Mouse (Mus musculus) hindbrain, embryonic 14.5 days (tissue): ENCODE measurements around the gene Dars. TPM values are rescaled to one million over a fixed set of nuclear protein-coding genes. Genes with fewer than 3 reads are reported as not detected.
"Not testable (repeated sequence)": the region's sequence is repeated elsewhere in the genome, so short reads cannot be mapped to it uniquely, and the experiment has no call there.

Source experiments
- ATAC-seq: fragments of 200-750 bp; cut with Nextera tagmentation; 2 replicates; pipeline ENCODE4 v1.8.0; 2017; ENCODE audit warnings: moderate number of reproducible peaks, mild to moderate bottlenecking, moderate TSS enrichment, moderate library complexity; ENCODE audit not compliant: low FRiP score
- DNase-seq: peaks from one replicate; pipeline ENCODE4 v3.0.0-alpha.2; 2015; ENCODE audit warnings: low spot score
- H3K27ac ChIP-seq: fragments of 300-500 bp; sonication (generic); 2 replicates; pipeline ENCODE4 v1.5.1; 2014; ENCODE audit warnings: mild to moderate bottlenecking, moderate library complexity
- H3K27me3 ChIP-seq: fragments of 300-500 bp; sonication (generic); 2 replicates; pipeline ENCODE4 v1.6.1; 2014; ENCODE audit warnings: mild to moderate bottlenecking, low read length, mixed read lengths; ENCODE audit not compliant: control insufficient read depth, insufficient read depth
- H3K36me3 ChIP-seq: fragments of 300-500 bp; sonication (generic); replicated peaks from 2 replicates; pipeline ENCODE4 v1.6.1; 2014; ENCODE audit not compliant: control insufficient read depth, insufficient read depth
- H3K4me1 ChIP-seq: fragments of 300-500 bp; sonication (generic); replicated peaks from 2 replicates; pipeline ENCODE4 v1.6.1; 2014; ENCODE audit warnings: antibody characterized with exemption, low read length, mixed read lengths; ENCODE audit not compliant: control insufficient read depth, insufficient read depth
- H3K4me2 ChIP-seq: fragments of 300-500 bp; sonication (generic); replicated peaks from 2 replicates; pipeline ENCODE4 v1.6.1; 2014; ENCODE audit warnings: mild to moderate bottlenecking, moderate library complexity
- H3K4me3 ChIP-seq: fragments of 300-500 bp; sonication (generic); replicated peaks from 2 replicates; pipeline ENCODE4 v1.5.1; 2014; ENCODE audit warnings: mild to moderate bottlenecking, low read length
- H3K9ac ChIP-seq: fragments of 300-500 bp; sonication (generic); 2 replicates; pipeline ENCODE4 v1.6.1; 2014
- H3K9me3 ChIP-seq: fragments of 300-500 bp; sonication (generic); 2 replicates; pipeline ENCODE4 v1.6.1; 2016; ENCODE audit warnings: low read length; ENCODE audit not compliant: control insufficient read depth
- WGBS: fragments of 180-500 bp; shearing (Covaris S2); extraction: QIAGEN DNeasy Blood & Tissue Kit; methylation state at CpG from one replicate; pipeline ENCODE4 v1.1.7; 2014; 5-methylcytosine and 5-hydroxymethylcytosine counted together
- polyA plus RNA-seq: library from polyadenylated mRNA; unstranded; fragments of >200 nt; fragmentation: Nextera tagmentation; extraction: Ambion mirVana; gene quantifications from 2 replicates; pipeline ENCODE4 v1.2.1, GENCODE M21; 2014

Gene Dars
- polyA plus RNA-seq, 1 experiment from 2014 or later: 98.7 TPM

DNA sequence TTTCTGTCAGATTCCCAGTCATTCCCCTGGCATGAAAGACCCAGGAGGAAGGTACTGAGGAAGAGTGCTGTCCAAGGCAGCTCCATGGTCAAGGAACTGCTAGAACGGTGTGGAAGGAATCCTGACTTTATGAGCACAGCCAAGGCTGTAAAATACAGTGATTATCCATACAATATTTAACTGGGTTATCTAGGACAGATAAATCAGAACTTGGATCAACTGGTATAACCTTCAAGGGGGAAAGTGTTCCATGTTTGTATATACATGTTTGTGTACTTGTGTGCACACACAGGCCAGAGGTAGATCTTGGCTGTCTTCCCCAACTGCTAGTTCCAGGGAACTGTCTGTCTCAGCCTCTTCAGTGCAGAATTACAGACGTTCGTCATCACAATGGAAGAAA lies 89.0 kb downstream of the Dars start, which contains the start of gene Lct:
TSS of gene Lct (minus strand) at position 101 of the 400 bp plus-strand sequence.
- Histone ChIP-seq H3K4me2 (no peak within 1 kb of the TSS), H3K27me3 (no peaks in the 10 kb centered on the region), H3K4me1 (no peaks in the 10 kb centered on the region), H3K27ac (no peak within 1 kb of the TSS), H3K9ac (no peak within 1 kb of the TSS), H3K4me3 (no peak within 1 kb of the TSS), H3K9me3 (no peaks in the 10 kb centered on the region), H3K36me3 (peaks cover 25% of the 10 kb centered on the region)
- ATAC-seq (no peak), DNase-seq (no peak)
- WGBS: 74% methylated on average over 3 of the region's 3 CpGs

DNA sequence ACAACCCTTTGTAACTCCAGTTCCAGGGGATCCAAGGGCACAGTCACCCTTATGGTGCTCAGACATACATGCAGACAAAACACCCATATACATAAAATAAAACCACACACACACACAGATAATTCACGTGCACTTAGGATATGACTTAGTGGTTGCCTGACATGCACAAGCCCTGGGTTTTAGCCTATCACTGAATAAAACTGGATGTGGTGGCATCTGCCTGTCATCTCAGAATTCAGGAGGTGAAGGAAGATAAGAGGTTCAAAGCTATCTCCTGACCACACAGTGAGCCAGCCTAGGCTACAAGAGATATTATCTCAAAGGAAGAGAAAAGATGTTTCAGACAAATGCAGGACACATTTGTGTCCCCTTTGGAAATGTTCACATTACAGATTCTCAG lies 90.0 kb downstream of the Dars start:
- Histone ChIP-seq H3K27me3 (no peaks in the 10 kb centered on the region), H3K9me3 (no peaks in the 10 kb centered on the region), H3K4me3 (no peak overlapping the region), H3K4me2 (no peak overlapping the region), H3K9ac (no peak overlapping the region), H3K36me3 (peaks cover 15% of the 10 kb centered on the region), H3K4me1 (no peaks in the 10 kb centered on the region), H3K27ac (no peak overlapping the region)
- no peak for DNase-seq
- WGBS: 98% methylated on average over 1 of the region's 1 CpGs
- no peak for ATAC-seq

DNA sequence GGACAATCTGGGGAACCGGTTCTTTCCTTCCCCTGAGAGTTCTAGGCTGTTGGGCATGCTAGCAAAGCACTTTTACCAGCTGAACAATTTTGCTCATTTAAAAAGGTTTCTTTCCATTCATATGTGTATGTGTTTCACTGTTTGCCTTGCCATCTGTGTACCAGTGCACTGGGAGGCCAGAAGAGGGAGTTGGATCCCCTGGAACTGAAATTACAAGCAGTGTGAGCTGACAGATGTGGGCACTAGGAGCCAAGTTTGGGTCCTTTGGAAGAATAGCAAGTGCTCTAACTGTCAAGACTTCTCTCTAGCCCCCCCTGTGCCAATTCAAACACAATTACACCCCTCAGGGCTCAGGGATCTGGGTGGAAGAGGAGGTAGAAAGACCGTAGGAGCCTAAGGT lies 92.4 kb downstream of the Dars start:
- Histone ChIP-seq H3K9me3 (no peaks in the 10 kb centered on the region), H3K9ac (no peak overlapping the region), H3K27me3 (no peaks in the 10 kb centered on the region), H3K36me3 (no peaks in the 10 kb centered on the region), H3K27ac (no peak overlapping the region), H3K4me3 (no peak overlapping the region), H3K4me1 (no peaks in the 10 kb centered on the region), H3K4me2 (no peak overlapping the region)
- ATAC-seq (no peak), DNase-seq (no peak)
- WGBS: 89% methylated on average over 2 of the region's 2 CpGs

DNA sequence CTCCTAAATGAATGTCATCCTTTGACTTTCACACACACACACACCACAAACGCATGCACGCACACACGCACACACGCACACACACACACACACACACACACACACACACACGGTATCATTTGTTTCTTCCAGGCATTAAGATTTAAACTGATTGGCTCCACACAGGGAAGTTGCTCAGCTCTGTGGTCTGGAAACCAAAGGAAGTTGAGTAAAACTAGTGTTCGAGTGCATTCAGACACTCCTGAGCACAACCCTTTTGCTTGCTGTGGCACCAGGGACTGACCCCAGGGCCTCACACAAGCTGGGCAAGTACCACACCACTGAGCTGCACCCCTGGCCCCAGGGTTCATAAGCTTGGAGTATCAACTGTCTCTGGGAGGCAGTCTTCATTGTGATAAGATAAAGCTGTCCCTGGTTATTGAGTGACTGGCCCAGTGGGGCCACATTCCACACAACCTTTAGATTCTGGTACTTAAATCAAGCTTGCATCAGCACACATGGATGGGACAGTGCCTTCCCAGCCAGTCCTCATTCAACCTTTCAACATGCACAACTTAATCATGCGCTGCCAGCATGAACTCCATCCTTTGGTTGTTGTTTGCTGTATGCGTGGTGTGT lies 94.0 kb downstream of the Dars start:
- no peak overlapping the region for H3K27ac ChIP-seq
- H3K4me2 ChIP-seq: no peak overlapping the region
- no peak for ATAC-seq
- H3K9ac ChIP-seq: no peak overlapping the region
- no peaks in the 10 kb centered on the region for H3K27me3 ChIP-seq
- 85% methylated on average over 8 of the region's 8 CpGs for WGBS
- no peaks in the 10 kb centered on the region for H3K4me1 ChIP-seq
- no peak for DNase-seq
- no peaks in the 10 kb centered on the region for H3K36me3 ChIP-seq
- no peak overlapping the region for H3K4me3 ChIP-seq
- H3K9me3 ChIP-seq: no peaks in the 10 kb centered on the region

DNA sequence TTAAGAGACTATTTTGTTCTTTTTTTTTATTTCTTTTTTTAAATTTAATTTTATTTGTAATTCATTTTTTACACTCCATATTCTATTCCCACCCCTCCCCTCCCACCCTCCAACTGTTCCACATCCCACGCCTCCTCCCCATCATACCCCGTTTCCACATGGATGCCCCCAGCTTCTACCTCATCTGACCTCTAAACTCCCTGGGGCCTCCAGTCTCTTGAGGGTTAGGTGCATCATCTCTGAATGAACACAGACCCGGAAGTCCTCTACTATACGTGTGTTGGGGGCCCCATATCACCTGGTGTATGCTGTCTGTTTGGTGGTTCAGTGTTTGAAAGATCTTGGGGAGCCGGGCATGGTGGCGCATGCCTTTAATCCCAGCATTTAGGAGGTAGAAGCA lies 97.9 kb downstream of the Dars start:
- not testable (repeated sequence) for H3K4me2 ChIP-seq, H3K4me3 ChIP-seq, ATAC-seq, H3K36me3 ChIP-seq, DNase-seq, H3K27ac ChIP-seq, H3K27me3 ChIP-seq, H3K9ac ChIP-seq, H3K9me3 ChIP-seq, H3K4me1 ChIP-seq
- 91% methylated on average over 6 of the region's 6 CpGs for WGBS

DNA sequence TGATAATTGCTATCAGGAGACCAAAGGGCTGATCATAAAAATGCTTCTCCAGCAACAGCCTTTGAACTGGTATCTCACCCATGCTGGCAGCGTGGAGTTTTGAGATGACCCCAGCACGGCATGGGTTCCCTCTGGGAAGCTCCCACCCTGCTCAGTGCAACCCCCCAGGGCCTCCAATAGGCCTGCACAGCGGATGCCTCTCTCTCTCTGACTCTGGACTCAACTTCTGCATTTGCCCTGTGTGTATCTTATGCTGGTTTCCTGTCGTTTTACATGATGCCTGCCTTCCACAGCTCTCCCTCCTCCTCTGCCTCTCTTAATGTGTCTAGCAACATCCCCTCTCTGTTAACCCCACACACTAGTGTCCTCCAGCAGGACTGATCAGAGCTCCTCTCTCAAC lies 102.5 kb downstream of the Dars start:
- H3K4me3 ChIP-seq: no peak overlapping the region
- no peak for DNase-seq
- H3K27ac ChIP-seq: no peak overlapping the region
- H3K9me3 ChIP-seq: no peaks in the 10 kb centered on the region
- no peak overlapping the region for H3K9ac ChIP-seq
- H3K36me3 ChIP-seq: no peaks in the 10 kb centered on the region
- 86% methylated on average over 4 of the region's 4 CpGs for WGBS
- no peaks in the 10 kb centered on the region for H3K27me3 ChIP-seq
- no peaks in the 10 kb centered on the region for H3K4me1 ChIP-seq
- H3K4me2 ChIP-seq: no peak overlapping the region
- no peak for ATAC-seq

Other genes with a start within 250 kb of the Dars start
- 68.9 and 73.3 TPM in 2 replicates for gene Ubxn4, start 173.4 kb downstream of the Dars start, polyA plus RNA-seq
- gene Lct, start 89.0 kb downstream of the Dars start, polyA plus RNA-seq: 0.17 and 0.33 TPM in 2 replicates
- 64.6 and 82.8 TPM in 2 replicates for gene Mcm6, start 57.7 kb downstream of the Dars start, polyA plus RNA-seq
- 8.6 and 10.7 TPM in 2 replicates for gene Cxcr4, start 174.9 kb upstream of the Dars start, polyA plus RNA-seq